Mouse (Mus musculus) central nervous system, embryonic 11.5 days (tissue): ENCODE results near the gene Pgm2. TPM values are rescaled to one million over a fixed set of nuclear protein-coding genes. Genes with fewer than 3 reads are reported as not detected.

Source experiments
- polyA plus RNA-seq: library from polyadenylated mRNA; depleted of rRNA; stranded (reverse); fragments of >200 nt; gene quantifications from 2 replicates; pipeline ENCODE4 v1.2.3, GENCODE M21; 2012; rRNA removed

Pgm2 gene
- polyA plus RNA-seq: 22.9 and 24.6 TPM in 2 replicates

GRCm38 (mm10) chr5:64092748-64093292 lies at the start of gene Pgm2:
Gene Pgm2, plus strand, starts transcription at chr5:64092950.

GRCm38 (mm10) chr5:64155861-64156550 lies 63.3 kb downstream of the Pgm2 start, which contains the start of gene Tbc1d1:
Gene Tbc1d1, plus strand, starts transcription at chr5:64156305.

Other genes starting within 250 kb of the Pgm2 start
- gene Rell1, start 124.1 kb upstream of the Pgm2 start, polyA plus RNA-seq: 9.7 and 11.5 TPM in 2 replicates
- gene Tbc1d1, start 63.4 kb downstream of the Pgm2 start, polyA plus RNA-seq: 19.3 and 27.4 TPM in 2 replicates